Mouse (Mus musculus) MEL (cell line): ENCODE results near the gene Fam102a. TPM values are rescaled to one million over a fixed set of nuclear protein-coding genes. Genes with fewer than 3 reads are reported as not detected.

ENCODE experiments used
- DNase-seq: peaks from one replicate; pipeline ENCODE4 v3.0.0; 2011; ENCODE audit warnings: low read depth, low spot score
- H3K27ac ChIP-seq: 2 replicates; pipeline ENCODE4 v1.5.1; 2012; ENCODE audit warnings: low read depth, mild to moderate bottlenecking, control low read depth, low read length, moderate library complexity; ENCODE audit not compliant: control insufficient read depth
- H3K27me3 ChIP-seq, 2 experiments: fragments of 150-350 bp in 1 of 2; sonication (generic) in 1 of 2; 2 replicates each; pipeline ENCODE4 v1.6.1; 2012; ENCODE audit warnings: low read length in 2 of 2, mild to moderate bottlenecking in 2 of 2, improper control_type of control experiment in 1 of 2, moderate library complexity in 1 of 2; ENCODE audit not compliant: insufficient read depth in 2 of 2, control insufficient read depth in 1 of 2
- H3K36me3 ChIP-seq, 2 experiments: 2 replicates each; pipeline ENCODE4 v1.6.1; 2012 to 2014; ENCODE audit warnings: low read length in 2 of 2, improper control_type of control experiment in 1 of 2, inconsistent platforms in 1 of 2, mild to moderate bottlenecking in 1 of 2; ENCODE audit not compliant: insufficient read depth in 2 of 2, control insufficient read depth in 1 of 2
- H3K4me1 ChIP-seq, 2 experiments: fragments of 150-350 bp in 1 of 2; sonication (generic) in 1 of 2; 2 replicates each; pipeline ENCODE4 v1.6.1; 2012; ENCODE audit warnings: low read length in 2 of 2, improper control_type of control experiment in 1 of 2, mild to moderate bottlenecking in 1 of 2; ENCODE audit not compliant: insufficient read depth in 2 of 2, control insufficient read depth in 1 of 2
- H3K4me3 ChIP-seq, 2 experiments: fragments of 150-350 bp in 1 of 2; sonication (generic) in 1 of 2; 2 replicates each; pipeline ENCODE4 v1.5.1; 2012; ENCODE audit warnings: low read depth in 2 of 2, low read length in 2 of 2, mild to moderate bottlenecking in 2 of 2, moderate library complexity in 2 of 2, control low read depth in 1 of 2, improper control_type of control experiment in 1 of 2; ENCODE audit not compliant: control insufficient read depth in 1 of 2, insufficient read depth in 1 of 2
- H3K79me2 ChIP-seq: 2 replicates; pipeline ENCODE4 v1.6.1; 2012; ENCODE audit warnings: mild to moderate bottlenecking, low read length, moderate library complexity; ENCODE audit not compliant: control insufficient read depth, poor library complexity, insufficient read depth
- H3K9ac ChIP-seq: 2 replicates; pipeline ENCODE4 v1.6.1; 2012; ENCODE audit warnings: low read depth, mild to moderate bottlenecking, control low read depth, low read length, moderate library complexity; ENCODE audit not compliant: control insufficient read depth, poor library complexity, severe bottlenecking
- H3K9me3 ChIP-seq: fragments of 150-350 bp; sonication (generic); replicated peaks from 2 replicates; pipeline ENCODE4 v1.6.1; 2012; ENCODE audit warnings: mild to moderate bottlenecking, low read length, improper control_type of control experiment, moderate library complexity; ENCODE audit not compliant: insufficient read depth
- BHLHE40 ChIP-seq: IDR thresholded peaks from 2 replicates; pipeline ENCODE4 v1.6.1; 2012; ENCODE audit warnings: low read depth, mild to moderate bottlenecking, inconsistent platforms, low read length, improper control_type of control experiment, borderline replicate concordance
- EP300 ChIP-seq, 2 experiments: IDR thresholded peaks; 2 replicates each; pipeline ENCODE4 v1.6.1; 2011; ENCODE audit warnings: improper control_type of control experiment in 2 of 2, low read length in 2 of 2, low read depth in 1 of 2, mild to moderate bottlenecking in 1 of 2
- GABPA ChIP-seq: IDR thresholded peaks from 2 replicates; pipeline ENCODE4 v1.6.1; 2012; ENCODE audit warnings: low read depth, mild to moderate bottlenecking, inconsistent platforms, low read length, improper control_type of control experiment, moderate library complexity
- GATA1 ChIP-seq: IDR thresholded peaks from 2 replicates; pipeline ENCODE4 v1.6.1; 2011; ENCODE audit warnings: low read depth, low read length, improper control_type of control experiment
- KAT2A ChIP-seq: conservative IDR thresholded peaks from 2 replicates; pipeline ENCODE4 v1.6.1; 2012; ENCODE audit warnings: low read depth, low read length, improper control_type of control experiment, inconsistent platforms
- MAX ChIP-seq: IDR thresholded peaks from 2 replicates; pipeline ENCODE4 v1.6.1; 2011; ENCODE audit warnings: low read length, improper control_type of control experiment
- MYB ChIP-seq: IDR thresholded peaks from 2 replicates; pipeline ENCODE4 v1.6.1; 2011; ENCODE audit warnings: mild to moderate bottlenecking, low read depth, low read length, improper control_type of control experiment
- NELFE ChIP-seq: IDR thresholded peaks from 2 replicates; pipeline ENCODE4 v1.6.1; 2011; ENCODE audit warnings: low read depth, low read length, improper control_type of control experiment
- POLR2AphosphoS2 ChIP-seq: IDR thresholded peaks from 2 replicates; pipeline ENCODE4 v1.6.1; 2011; ENCODE audit warnings: low read length, improper control_type of control experiment
- RAD21 ChIP-seq: IDR thresholded peaks from 2 replicates; pipeline ENCODE4 v1.6.1; 2011; ENCODE audit warnings: mild to moderate bottlenecking, low read depth, low read length, improper control_type of control experiment
- SIN3A ChIP-seq: IDR thresholded peaks from 2 replicates; pipeline ENCODE4 v1.6.1; 2012; ENCODE audit warnings: low read length, improper control_type of control experiment, inconsistent platforms
- SMC3 ChIP-seq: IDR thresholded peaks from 2 replicates; pipeline ENCODE4 v1.6.1; 2011; ENCODE audit warnings: low read depth, low read length, improper control_type of control experiment
- TBP ChIP-seq: IDR thresholded peaks from 2 replicates; pipeline ENCODE4 v1.8.0; 2011; ENCODE audit warnings: low read depth, low read length, improper control_type of control experiment
- TCF12 ChIP-seq: IDR thresholded peaks from 2 replicates; pipeline ENCODE4 v1.6.1; 2014; ENCODE audit warnings: low read depth, mild to moderate bottlenecking, inconsistent platforms, low read length, improper control_type of control experiment, moderate library complexity
- UBTF ChIP-seq: IDR thresholded peaks from 2 replicates; pipeline ENCODE4 v1.6.1; 2012; ENCODE audit warnings: low read depth, mild to moderate bottlenecking, inconsistent platforms, low read length, improper control_type of control experiment, moderate library complexity, borderline replicate concordance; ENCODE audit not compliant: insufficient read depth
- ZC3H11A ChIP-seq: IDR thresholded peaks from 2 replicates; pipeline ENCODE4 v1.6.1; 2012; ENCODE audit warnings: low read depth, mild to moderate bottlenecking, inconsistent platforms, low read length, improper control_type of control experiment
- ZNF384 ChIP-seq: IDR thresholded peaks from 2 replicates; pipeline ENCODE4 v1.6.1; 2012; ENCODE audit warnings: low read depth, mild to moderate bottlenecking, inconsistent platforms, low read length, improper control_type of control experiment
- polyA plus RNA-seq, 2 experiments: library from polyadenylated mRNA; stranded (reverse) in 1 of 2; unstranded in 1 of 2; fragments of >175 nt in 1 of 2; fragments of >200 nt in 1 of 2; gene quantifications; 2 replicates each; pipeline versions ENCODE4 v1.2.1 to v1.2.4; 2012; ENCODE audit warnings: low replicate concordance in 2 of 2, low read depth in 1 of 2; ENCODE audit not compliant: insufficient read length in 2 of 2, insufficient read depth in 1 of 2, missing spikeins in 1 of 2
- total RNA-seq: library from RNA; depleted of rRNA; stranded (reverse); fragments of 300-350 nt; gene quantifications from 2 replicates; pipeline ENCODE4 v1.2.3, GENCODE M21; 2012

Gene Fam102a
- total and polyA plus RNA-seq, 3 experiments, result 1.8 to 2.4 TPM; not detected in 1

- no peaks in the 10 kb centered on the region for H3K9me3 ChIP-seq
- no peak overlapping the region for H3K27ac ChIP-seq
- H3K27me3 ChIP-seq, result no peaks in the 10 kb centered on the region
- no peak overlapping the region for H3K4me3 ChIP-seq
- TF ChIP-seq TCF12 (no peak), BHLHE40 (no peak), MYB (no peak), SMC3 (no peak), GATA1 (no peak), POLR2AphosphoS2 (no peak), GABPA (no peak), ZNF384 (no peak), EP300 (IDR thresholded peaks at IDR 0.05; ENCODE audit: low read depth in 1 of 2, low read length in 2 of 2) (no peak), ZC3H11A (no peak), TBP (no peak), MAX (no peak), UBTF (no peak), NELFE (no peak)
- H3K4me1 ChIP-seq, result no peaks in the 10 kb centered on the region
- no peaks in the 10 kb centered on the region for H3K79me2 ChIP-seq
- no peaks in the 10 kb centered on the region for H3K36me3 ChIP-seq
- DNase-seq, result no peak
- no peak overlapping the region for H3K9ac ChIP-seq
Measured at GRCm38 (mm10) chr2:32547964-32548739, 13.0 kb downstream of the Fam102a start.

- Histone ChIP-seq H3K36me3 (no peaks in the 10 kb centered on the region), H3K79me2 (no peaks in the 10 kb centered on the region), H3K4me3 (no peak overlapping the region), H3K9ac (no peak overlapping the region), H3K27me3 (no peaks in the 10 kb centered on the region), H3K9me3 (no peaks in the 10 kb centered on the region), H3K27ac (no peak overlapping the region), H3K4me1 (no peaks in the 10 kb centered on the region)
- DNase-seq, result no peak
- TF ChIP-seq RAD21 (no peak), KAT2A (no peak), SIN3A (no peak)
Measured at GRCm38 (mm10) chr2:32549171-32549570, 14.0 kb downstream of the Fam102a start.
